Mouse (Mus musculus) C2C12 (cell line): ENCODE data around the gene St6gal1.

Source experiments
- CEBPB ChIP-seq: IDR thresholded peaks from one replicate; pipeline ENCODE4 v1.6.1; 2011; ENCODE audit warnings: low read depth, mild to moderate bottlenecking, control low read depth, moderate library complexity
- CTCF ChIP-seq: IDR thresholded peaks from one replicate; pipeline ENCODE4 v1.5.1; 2011; ENCODE audit not compliant: control insufficient read depth, insufficient read depth, insufficient read length
- FOSL1 ChIP-seq: IDR thresholded peaks from one replicate; pipeline ENCODE4 v1.8.0; 2011; ENCODE audit warnings: mild to moderate bottlenecking, low read length; ENCODE audit not compliant: poor library complexity, insufficient read depth, severe bottlenecking
- MAX ChIP-seq: IDR thresholded peaks from one replicate; pipeline ENCODE4 v1.6.1; 2011; ENCODE audit warnings: mild to moderate bottlenecking, control low read depth

DNA sequence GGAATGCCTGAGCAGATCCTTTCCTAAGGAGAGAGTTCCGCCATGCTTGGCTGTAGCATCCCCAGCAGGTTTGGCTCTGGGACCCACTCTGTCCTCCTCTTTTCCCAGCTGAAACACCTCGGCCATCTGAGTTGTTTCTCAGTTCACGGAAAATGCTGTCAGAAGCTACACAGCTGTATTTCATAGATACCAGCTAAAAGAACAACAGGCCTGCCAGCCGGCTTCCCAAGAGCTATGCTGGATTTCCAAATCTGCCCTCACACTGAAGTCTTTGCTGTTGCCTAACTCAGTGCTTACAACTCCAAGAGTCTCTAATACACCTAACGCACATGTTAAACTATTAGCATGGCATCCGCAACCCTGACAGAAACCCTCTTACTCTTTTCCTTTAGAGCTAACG, 146.2 kb downstream of the St6gal1 start:
- TF ChIP-seq CTCF (no peak), MAX (no peak), FOSL1 (no peak), CEBPB (no peak)
